Mouse (Mus musculus): ENCODE data around the gene Rgs6.

GRCm38 (mm10) chr12:82616813-82617681 lies 29.0 kb downstream of the Rgs6 start:
- TF ChIP-seq POLR2A (IDR thresholded peaks at IDR 0.05; ENCODE audit: borderline replicate concordance, insufficient read depth, low read length) (no peak), CTCF (IDR thresholded peaks at IDR 0.05; ENCODE audit: borderline replicate concordance, insufficient read depth, low read depth, low read length) (no peak)

All from cerebellum, adult 2 months (tissue).